Mouse (Mus musculus) brain, adult 2 months (tissue): Measurements from ENCODE around the gene Tmub2.
"Not testable (repeated sequence)": the region's sequence is repeated elsewhere in the genome, so short reads cannot be mapped to it uniquely, and the experiment has no call there.

ENCODE experiments used
- DNase-seq: peaks from one replicate; pipeline ENCODE4 v3.0.0; 2011; ENCODE audit warnings: low read depth, low spot score

Gene Tmub2

DNA sequence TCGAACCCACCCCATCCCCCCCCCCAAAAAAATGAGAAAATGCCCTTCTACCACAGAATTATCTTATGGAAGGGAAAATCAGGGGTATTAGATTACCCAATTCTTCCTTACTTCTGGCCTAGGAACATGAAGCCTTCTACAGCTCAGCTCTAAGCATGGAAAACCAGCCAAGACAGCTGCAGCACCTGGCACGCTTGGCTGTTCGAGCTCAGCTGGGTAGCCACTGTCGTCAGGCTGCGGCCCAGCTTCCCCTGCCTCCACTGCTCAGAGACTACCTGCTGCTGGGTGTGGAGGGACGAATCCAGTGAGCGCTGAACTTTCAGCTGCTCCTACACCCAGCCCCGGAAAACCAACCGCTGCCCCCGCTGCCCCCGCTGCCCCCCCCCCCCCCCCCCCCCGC, 7.0 kb upstream of the Tmub2 start:
- no peak for DNase-seq

DNA sequence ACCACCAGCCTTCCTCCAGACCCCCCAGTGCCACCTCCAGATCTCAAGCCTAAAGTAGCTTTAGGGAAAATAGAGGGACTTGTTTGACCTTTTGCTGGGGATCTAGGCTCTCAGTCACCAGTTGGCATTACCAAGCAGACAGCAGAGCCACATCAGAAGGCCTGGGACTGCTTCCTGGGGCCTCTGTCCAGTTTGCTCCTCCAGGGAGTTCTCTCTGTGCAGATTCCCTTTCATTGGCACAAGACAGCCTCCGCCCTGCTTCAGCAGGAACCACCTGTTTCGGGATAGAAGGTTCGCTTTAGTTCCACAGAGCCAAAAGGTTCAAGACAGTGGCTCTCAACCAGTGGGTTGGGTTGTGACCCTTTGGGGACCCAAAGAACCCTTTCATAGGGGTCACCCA, 5.1 kb upstream of the Tmub2 start:
- DNase-seq = no peak

DNA sequence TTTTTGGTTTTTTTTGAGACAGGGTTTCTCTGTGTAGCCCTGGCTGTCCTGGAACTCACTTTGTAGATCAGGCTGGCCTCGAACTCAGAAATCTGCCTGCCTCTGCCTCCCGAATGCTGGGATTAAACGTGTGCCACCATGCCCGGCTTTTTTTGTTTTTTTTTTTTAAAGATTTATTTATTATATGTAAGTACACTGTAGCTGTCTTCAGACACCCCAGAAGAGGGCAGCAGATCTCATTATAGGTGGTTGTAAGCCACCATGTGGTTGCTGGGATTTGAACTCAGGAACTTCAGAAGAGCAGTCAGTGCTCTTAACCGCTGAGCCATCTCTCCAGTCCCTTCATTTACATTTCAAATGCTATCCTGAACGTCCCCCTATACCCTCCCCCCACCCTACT, 4.5 kb upstream of the Tmub2 start:
- not testable (repeated sequence) for DNase-seq

- no peak for DNase-seq
These were observed 809 bp upstream of the Tmub2 start for GRCm38 (mm10) chr11:102283922-102284321.

- DNase-seq = no peak
These were observed 534 bp downstream of the Tmub2 start for GRCm38 (mm10) chr11:102285095-102285834.

GRCm38 (mm10) chr11:102287485-102287884, 2.8 kb downstream of the Tmub2 start:
- no peak for DNase-seq

DNA sequence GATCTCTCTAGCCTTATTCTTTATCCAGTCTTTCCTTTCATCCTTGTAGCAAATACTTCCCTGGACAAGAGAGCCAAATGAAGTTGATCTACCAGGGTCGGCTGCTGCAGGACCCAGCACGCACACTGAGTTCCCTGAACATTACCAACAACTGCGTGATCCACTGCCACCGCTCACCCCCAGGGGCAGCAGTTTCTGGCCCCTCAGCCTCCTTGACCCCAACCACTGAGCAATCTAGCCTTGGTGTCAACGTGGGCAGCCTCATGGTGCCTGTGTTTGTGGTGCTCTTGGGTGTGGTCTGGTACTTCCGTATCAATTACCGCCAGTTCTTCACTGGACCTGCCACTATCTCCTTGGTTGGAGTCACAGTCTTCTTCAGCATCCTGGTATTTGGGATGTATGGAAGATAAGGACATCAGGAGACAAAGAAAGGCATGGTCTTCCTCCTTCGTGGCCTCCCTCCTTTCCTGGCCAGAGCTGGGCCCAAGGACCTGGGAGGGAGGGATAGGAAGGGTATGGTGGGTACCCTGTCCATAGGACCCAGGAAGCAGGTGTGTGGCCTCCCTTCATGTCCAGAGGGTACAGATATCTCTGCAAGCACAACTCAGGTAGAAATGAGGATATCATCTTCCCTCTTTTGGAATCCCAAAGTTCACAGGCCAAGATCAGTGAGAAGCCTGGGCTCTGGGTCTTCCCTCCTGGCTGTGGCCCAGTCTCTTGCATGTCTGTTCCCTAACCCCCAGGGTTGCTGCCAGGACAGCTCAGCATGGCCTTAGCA, 3.5 kb downstream of the Tmub2 start:
- DNase-seq = no peak

GRCm38 (mm10) chr11:102288913-102289312, 4.2 kb downstream of the Tmub2 start:
- DNase-seq = no peak

DNA sequence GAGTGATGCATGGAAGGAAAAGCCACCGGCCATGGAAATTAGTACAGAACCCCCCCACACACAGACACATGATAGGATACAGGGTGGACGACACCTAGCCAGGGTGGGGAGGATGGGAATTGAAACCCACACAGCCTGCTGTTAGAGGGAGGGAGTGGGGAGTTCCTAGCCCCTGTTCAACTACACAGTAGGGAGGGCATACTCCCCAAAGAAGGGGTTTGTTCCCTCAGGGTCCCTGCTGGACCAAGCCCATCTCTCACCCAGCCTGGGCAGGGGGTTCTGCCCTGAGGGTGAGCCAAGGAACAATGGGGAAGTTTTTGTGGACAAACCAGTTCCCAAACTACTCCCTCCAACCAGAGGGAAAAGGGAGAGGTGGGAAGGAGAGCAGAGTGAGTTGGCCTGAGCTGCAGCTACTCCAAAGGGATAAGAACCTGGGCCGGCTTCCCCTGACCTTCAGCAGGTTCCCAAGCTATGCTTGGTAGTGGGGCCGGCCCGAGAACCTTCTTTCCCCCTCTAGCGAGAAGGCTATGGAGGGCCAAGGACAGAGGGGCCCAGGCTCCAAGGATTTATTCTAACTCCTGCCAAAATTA, 4.9 kb downstream of the Tmub2 start:
- DNase-seq = no peak

- no peak for DNase-seq
These were observed 5.4 kb downstream of the Tmub2 start for GRCm38 (mm10) chr11:102290141-102290540.

DNA sequence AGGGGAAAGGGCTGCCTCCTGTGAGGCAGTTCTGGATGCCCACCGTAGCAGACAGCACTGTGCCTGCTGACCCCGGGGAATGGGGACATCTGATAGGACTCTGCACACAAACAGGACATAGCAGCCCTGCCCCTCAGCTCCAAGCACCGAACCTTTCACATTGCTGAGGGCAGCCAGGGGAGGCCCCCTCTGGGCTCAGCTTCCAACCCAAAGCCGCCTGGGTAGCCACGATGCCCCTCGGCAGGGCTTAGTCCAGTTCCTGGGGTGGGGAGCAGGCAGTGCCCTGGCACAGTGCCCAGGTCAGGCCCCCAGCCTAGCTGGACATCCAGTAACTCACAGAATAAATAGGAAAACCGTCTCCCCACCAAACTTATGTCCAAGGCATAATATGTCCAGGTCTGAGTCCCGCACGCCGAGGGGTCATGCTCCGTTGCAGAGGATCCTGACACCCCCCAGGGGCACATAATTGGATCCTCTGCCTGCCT, 6.4 kb downstream of the Tmub2 start:
- DNase-seq = no peak

GRCm38 (mm10) chr11:102293971-102294370, 9.2 kb downstream of the Tmub2 start:
- no peak for DNase-seq

GRCm38 (mm10) chr11:102294416-102294815, 9.7 kb downstream of the Tmub2 start:
- DNase-seq = no peak

GRCm38 (mm10) chr11:102294887-102295597, 10.3 kb downstream of the Tmub2 start:
- peak; percentile 82 for DNase-seq

- DNase-seq = peak; percentile 26
These were observed 11.1 kb downstream of the Tmub2 start for GRCm38 (mm10) chr11:102295598-102296471.

- peak; percentile 100 for DNase-seq
These were observed 12.1 kb downstream of the Tmub2 start, which contains the start of gene Atxn7l3 for GRCm38 (mm10) chr11:102296491-102297472. Gene Atxn7l3 (minus strand): TSS chr11:102296631.

- DNase-seq = peak; percentile 59
These were observed 13.1 kb downstream of the Tmub2 start for GRCm38 (mm10) chr11:102297577-102298556.

DNA sequence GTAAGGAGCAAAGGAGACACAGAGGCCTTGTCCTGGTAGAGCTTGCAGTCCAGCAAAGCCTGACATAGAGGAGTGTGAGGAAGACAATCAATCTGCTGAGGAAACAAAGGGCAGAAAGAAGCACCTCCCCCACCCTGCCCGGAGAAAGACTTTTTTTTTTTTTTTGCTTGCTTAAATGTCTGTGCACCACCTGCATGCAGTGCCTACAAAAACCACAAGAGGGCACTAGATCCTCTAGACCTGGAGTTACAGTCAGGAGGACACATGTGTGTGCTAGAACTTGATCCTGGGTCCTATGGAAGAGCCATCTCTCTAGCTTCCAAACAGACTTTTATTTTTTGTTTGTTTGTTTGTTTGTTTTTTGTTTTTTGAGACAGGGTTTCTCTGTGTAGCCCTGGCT, 15.1 kb downstream of the Tmub2 start:
- peak; percentile 71 for DNase-seq
